Mouse (Mus musculus): ENCODE data around the gene Hoxa5. TPM values are rescaled to one million over a fixed set of nuclear protein-coding genes. Genes with fewer than 3 reads are reported as not detected.

Hoxa5 gene
- polyA plus RNA-seq, 1 experiment from 2014 or later = 8.0 TPM

DNA sequence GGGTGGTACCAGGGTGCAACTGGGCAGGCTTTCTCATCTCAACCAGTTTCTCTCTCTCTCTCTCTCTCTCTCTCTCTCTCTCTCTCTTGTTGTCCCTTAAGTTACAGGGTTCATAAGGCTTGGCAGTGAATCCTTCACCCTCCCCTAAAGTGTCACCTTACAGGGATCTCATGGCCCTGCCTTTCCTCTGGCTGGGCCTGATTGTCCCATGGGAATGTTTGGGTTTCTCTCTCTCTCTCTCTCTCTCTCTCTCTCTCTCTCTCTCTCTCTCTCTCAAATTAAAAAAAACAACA is 3.2 kb upstream of the Hoxa5 start:
- H3K36me3 ChIP-seq (ENCODE audit: control insufficient read depth, insufficient read depth, low read length) = no peaks in the 10 kb centered on the region
- peaks cover 99% of the 10 kb centered on the region for H3K27me3 ChIP-seq (replicated peaks; ENCODE audit: control insufficient read depth, insufficient read depth, low read length)
- no peak overlapping the region for H3K9ac ChIP-seq (ENCODE audit: low read depth, low read length)
- H3K9me3 ChIP-seq (ENCODE audit: control insufficient read depth, low read length) = no peaks in the 10 kb centered on the region
- DNase-seq (ENCODE audit: low spot score) = no peak
- no peak overlapping the region for H3K4me2 ChIP-seq
- no peak overlapping the region for H3K4me3 ChIP-seq (ENCODE audit: low read depth, low read length)
- H3K4me1 ChIP-seq (replicated peaks; ENCODE audit: control insufficient read depth, insufficient read depth, low read length) = no peaks in the 10 kb centered on the region; the same call in none of the 2 replicates
- no peak overlapping the region for H3K27ac ChIP-seq (ENCODE audit: low read depth, low read length)
- ATAC-seq (replicated peaks; ENCODE audit: low FRiP score) = no peak

DNA sequence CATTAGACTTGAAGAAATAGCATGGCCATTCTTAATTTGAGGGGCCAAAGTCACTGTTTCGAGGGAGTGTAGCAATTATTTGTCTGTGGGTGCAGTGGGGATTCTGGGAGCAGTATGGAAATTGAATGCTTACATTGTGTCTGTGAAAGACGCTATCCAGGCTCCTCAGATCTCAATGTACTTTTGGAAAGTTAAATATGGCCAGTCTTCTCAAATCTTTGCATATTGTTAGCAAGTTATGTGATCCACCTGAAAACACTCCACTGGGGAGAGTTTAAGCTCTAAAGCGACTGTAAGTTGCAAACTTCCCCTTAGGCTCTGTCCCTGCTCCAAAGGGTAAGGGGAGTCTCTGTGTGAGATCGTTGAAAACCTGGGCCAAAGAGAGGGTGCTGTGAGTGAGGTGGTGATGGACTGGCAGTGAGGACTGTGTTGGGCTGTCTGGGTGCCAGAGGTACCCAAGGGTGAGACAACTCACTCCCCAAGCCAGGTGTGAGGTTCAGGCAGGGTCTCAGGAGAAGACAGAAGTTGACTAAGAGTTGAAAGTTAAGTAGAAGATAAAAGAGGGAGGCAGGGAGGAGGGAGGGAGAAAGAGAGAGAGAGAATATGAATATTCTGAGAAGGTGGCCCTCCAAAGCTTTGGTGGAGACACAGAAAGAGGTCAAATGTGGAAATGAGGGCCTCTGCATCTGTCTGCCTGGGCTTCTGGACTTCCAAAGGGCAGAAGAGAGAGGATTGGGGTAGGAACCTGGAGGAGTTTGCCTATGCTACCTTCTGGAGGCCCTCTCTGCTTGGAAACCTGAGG is 2.7 kb upstream of the Hoxa5 start:
- H3K27ac ChIP-seq (ENCODE audit: low read depth, low read length) = no peak overlapping the region; the same call in 1 of the 2 replicates
- H3K27me3 ChIP-seq (replicated peaks; ENCODE audit: control insufficient read depth, insufficient read depth, low read length) = peaks cover 99% of the 10 kb centered on the region
- DNase-seq (ENCODE audit: low spot score) (no peak), ATAC-seq (replicated peaks; ENCODE audit: low FRiP score) (no peak)
- no peak overlapping the region for H3K9ac ChIP-seq (ENCODE audit: low read depth, low read length)
- H3K9me3 ChIP-seq (ENCODE audit: control insufficient read depth, low read length) = no peaks in the 10 kb centered on the region
- WGBS = 15% methylated on average over 4 of the region's 4 CpGs
- no peaks in the 10 kb centered on the region for H3K36me3 ChIP-seq (ENCODE audit: control insufficient read depth, insufficient read depth, low read length)
- no peak overlapping the region for H3K4me3 ChIP-seq (ENCODE audit: low read depth, low read length)
- no peaks in the 10 kb centered on the region; the same call in none of the 2 replicates for H3K4me1 ChIP-seq (replicated peaks; ENCODE audit: control insufficient read depth, insufficient read depth, low read length)
- H3K4me2 ChIP-seq = no peak overlapping the region

DNA sequence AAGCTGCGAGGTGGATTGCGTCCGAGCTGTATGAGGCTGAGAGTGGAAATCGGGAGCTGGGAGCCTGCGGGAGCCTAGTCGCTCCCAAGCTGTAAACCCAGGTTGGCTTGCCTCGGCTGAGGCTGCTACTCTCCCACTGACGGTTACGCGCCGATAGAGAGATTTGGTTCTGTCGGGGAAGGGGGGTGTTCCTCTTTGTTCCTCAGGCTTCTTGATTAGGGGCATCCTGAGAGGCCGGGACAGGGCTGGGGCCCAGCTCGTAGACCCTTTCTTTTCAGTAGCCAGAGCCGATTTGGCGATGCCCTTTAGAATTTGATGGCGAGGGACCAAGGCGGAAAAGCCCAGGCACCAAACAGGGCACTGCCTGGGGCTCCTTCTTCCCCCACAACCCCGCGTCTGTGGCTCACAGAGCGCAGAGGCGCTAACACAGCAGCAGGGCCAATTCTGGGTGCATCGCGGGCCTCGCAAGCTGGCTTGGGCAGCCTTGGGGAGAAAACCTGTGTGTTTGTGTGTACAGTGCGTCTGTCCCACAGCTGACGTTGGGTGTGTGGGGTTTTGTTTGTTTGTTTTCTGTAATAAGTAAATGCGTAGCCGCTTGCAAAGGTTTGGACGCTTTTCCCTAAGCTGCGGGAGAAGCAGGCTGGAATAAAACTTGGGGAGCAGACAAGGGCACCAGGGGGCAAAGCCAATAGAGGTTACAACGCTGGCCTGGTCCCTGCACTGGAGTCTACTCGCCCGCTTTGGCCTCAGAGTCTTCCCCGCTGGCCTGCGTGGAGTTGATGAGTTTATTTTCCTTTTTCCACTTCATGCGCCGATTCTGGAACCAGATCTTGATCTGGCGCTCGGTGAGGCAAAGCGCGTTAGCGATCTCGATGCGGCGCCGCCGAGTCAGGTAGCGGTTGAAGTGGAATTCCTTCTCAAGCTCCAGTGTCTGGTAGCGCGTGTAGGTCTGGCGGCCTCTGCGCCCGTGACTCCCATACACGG is 1.5 kb upstream of the Hoxa5 start:
- peaks cover 99% of the 10 kb centered on the region for H3K27me3 ChIP-seq (replicated peaks; ENCODE audit: control insufficient read depth, insufficient read depth, low read length)
- ATAC-seq (replicated peaks; ENCODE audit: low FRiP score) (no peak), DNase-seq (ENCODE audit: low spot score) (no peak)
- no peaks in the 10 kb centered on the region; the same call in 1 of the 2 replicates for H3K4me1 ChIP-seq (replicated peaks; ENCODE audit: control insufficient read depth, insufficient read depth, low read length)
- H3K36me3 ChIP-seq (ENCODE audit: control insufficient read depth, insufficient read depth, low read length) = no peaks in the 10 kb centered on the region
- H3K9me3 ChIP-seq (ENCODE audit: control insufficient read depth, low read length) = no peaks in the 10 kb centered on the region
- no peak overlapping the region; the same call in 1 of the 2 replicates for H3K27ac ChIP-seq (ENCODE audit: low read depth, low read length)
- no peak overlapping the region for H3K9ac ChIP-seq (ENCODE audit: low read depth, low read length)
- peak overlapping the region; percentile 12; the same call in 1 of the 2 replicates for H3K4me3 ChIP-seq (ENCODE audit: low read depth, low read length)
- 6% methylated on average over 55 of the region's 55 CpGs for WGBS
- H3K4me2 ChIP-seq = peak overlapping the region; percentile 73

DNA sequence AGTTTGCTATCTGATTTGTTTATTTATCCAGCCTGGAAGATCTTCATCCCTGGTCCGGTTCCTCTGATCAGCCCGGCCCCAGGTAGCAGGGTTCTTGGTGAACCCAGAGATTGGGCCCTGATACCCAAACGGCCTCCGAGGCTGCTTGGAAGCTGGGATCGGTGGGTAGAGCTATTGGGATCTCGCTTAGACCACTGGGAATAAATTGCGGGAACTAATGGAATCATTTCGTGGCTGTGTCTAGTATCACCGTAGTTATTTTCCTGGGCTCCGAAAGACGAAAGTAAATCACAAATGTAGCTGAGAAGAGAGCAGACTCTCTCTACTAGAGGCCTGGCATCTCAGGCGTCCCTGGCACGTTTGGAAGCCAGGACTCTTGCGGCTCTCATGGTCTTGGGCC is 834 bp upstream of the Hoxa5 start:
- Histone ChIP-seq H3K4me3 (ENCODE audit: low read depth, low read length) (peak overlapping the region; percentile 12; the same call in 1 of the 2 replicates), H3K36me3 (ENCODE audit: control insufficient read depth, insufficient read depth, low read length) (no peaks in the 10 kb centered on the region), H3K4me2 (peak overlapping the region; percentile 73; the same call in 1 of the 2 replicates), H3K9me3 (ENCODE audit: control insufficient read depth, low read length) (no peaks in the 10 kb centered on the region), H3K4me1 (replicated peaks; ENCODE audit: control insufficient read depth, insufficient read depth, low read length) (no peaks in the 10 kb centered on the region; the same call in 1 of the 2 replicates), H3K27me3 (replicated peaks; ENCODE audit: control insufficient read depth, insufficient read depth, low read length) (peaks cover 99% of the 10 kb centered on the region), H3K27ac (ENCODE audit: low read depth, low read length) (no peak overlapping the region; the same call in 1 of the 2 replicates), H3K9ac (ENCODE audit: low read depth, low read length) (no peak overlapping the region)
- DNase-seq (ENCODE audit: low spot score) (no peak), ATAC-seq (replicated peaks; ENCODE audit: low FRiP score) (no peak)
- WGBS = 9% methylated on average over 14 of the region's 14 CpGs

DNA sequence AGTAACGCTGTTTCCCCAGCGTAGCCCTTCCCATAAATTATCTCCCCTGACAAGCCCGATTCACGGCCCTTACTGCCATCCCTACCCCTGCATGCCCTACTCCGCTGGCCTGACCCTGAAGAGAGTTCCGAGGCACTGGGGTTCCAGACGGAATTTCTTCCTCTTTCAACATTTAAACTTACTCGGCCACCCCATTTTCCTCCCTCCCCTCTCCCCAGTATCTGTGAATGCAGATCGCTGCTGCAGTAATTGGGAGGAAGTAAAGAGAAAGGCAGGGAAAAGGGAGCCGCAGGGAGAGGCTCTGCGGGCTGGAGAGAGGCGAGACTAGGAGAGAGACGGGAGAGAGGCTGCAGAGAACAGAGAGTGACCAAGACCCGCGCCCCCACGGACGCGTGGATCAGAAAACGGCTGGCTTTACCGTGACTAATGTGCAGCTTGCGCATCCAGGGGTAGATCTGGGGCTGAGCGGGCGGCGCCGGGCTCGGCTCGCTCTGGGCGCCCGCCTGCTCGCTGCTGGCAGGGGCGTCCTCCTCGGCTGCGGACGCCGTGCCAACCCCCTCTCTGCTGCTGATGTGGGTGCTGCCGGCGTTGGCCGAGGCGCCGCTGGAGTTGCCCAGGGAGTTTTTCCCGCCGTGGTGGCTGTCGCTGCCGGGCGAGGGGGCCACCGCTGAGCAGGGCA is 877 bp downstream of the Hoxa5 start:
- H3K9me3 ChIP-seq (ENCODE audit: control insufficient read depth, low read length) = no peaks in the 10 kb centered on the region
- peak overlapping the region; percentile 65 for H3K27ac ChIP-seq (ENCODE audit: low read depth, low read length)
- H3K4me2 ChIP-seq = peak overlapping the region; percentile 73
- H3K27me3 ChIP-seq (replicated peaks; ENCODE audit: control insufficient read depth, insufficient read depth, low read length) = peaks cover 99% of the 10 kb centered on the region
- H3K4me3 ChIP-seq (ENCODE audit: low read depth, low read length) = peak overlapping the region; percentile 62
- no peaks in the 10 kb centered on the region; the same call in 1 of the 2 replicates for H3K4me1 ChIP-seq (replicated peaks; ENCODE audit: control insufficient read depth, insufficient read depth, low read length)
- no peak for DNase-seq (ENCODE audit: low spot score)
- ATAC-seq (replicated peaks; ENCODE audit: low FRiP score) = no peak
- WGBS = under 1% methylated on average over 46 of the region's 46 CpGs
- peak overlapping the region; percentile 67 for H3K9ac ChIP-seq (ENCODE audit: low read depth, low read length)
- H3K36me3 ChIP-seq (ENCODE audit: control insufficient read depth, insufficient read depth, low read length) = no peaks in the 10 kb centered on the region

DNA sequence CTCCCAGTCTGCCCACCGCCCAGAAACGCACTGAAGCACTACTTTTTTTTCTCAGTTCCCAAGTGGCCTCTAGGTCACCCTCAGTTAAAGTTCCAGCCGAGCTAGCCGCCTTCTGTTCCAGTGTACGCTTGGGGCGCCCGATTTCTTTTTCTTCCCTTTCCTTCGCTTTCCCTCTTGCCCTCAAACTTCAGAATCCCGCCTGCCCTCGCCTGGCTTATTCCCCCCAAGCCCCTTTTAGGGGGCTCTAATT is 1.3 kb downstream of the Hoxa5 start:
- peak overlapping the region; percentile 65; the same call in 1 of the 2 replicates for H3K27ac ChIP-seq (ENCODE audit: low read depth, low read length)
- no peaks in the 10 kb centered on the region; the same call in 1 of the 2 replicates for H3K4me1 ChIP-seq (replicated peaks; ENCODE audit: control insufficient read depth, insufficient read depth, low read length)
- H3K4me2 ChIP-seq = peak overlapping the region; percentile 73
- H3K9ac ChIP-seq (ENCODE audit: low read depth, low read length) = peak overlapping the region; percentile 67
- peak overlapping the region; percentile 62 for H3K4me3 ChIP-seq (ENCODE audit: low read depth, low read length)
- H3K27me3 ChIP-seq (replicated peaks; ENCODE audit: control insufficient read depth, insufficient read depth, low read length) = peaks cover 99% of the 10 kb centered on the region
- H3K36me3 ChIP-seq (ENCODE audit: control insufficient read depth, insufficient read depth, low read length) = no peaks in the 10 kb centered on the region
- DNase-seq (ENCODE audit: low spot score) (no peak), ATAC-seq (replicated peaks; ENCODE audit: low FRiP score) (no peak)
- WGBS = 1% methylated on average over 10 of the region's 10 CpGs
- H3K9me3 ChIP-seq (ENCODE audit: control insufficient read depth, low read length) = no peaks in the 10 kb centered on the region

DNA sequence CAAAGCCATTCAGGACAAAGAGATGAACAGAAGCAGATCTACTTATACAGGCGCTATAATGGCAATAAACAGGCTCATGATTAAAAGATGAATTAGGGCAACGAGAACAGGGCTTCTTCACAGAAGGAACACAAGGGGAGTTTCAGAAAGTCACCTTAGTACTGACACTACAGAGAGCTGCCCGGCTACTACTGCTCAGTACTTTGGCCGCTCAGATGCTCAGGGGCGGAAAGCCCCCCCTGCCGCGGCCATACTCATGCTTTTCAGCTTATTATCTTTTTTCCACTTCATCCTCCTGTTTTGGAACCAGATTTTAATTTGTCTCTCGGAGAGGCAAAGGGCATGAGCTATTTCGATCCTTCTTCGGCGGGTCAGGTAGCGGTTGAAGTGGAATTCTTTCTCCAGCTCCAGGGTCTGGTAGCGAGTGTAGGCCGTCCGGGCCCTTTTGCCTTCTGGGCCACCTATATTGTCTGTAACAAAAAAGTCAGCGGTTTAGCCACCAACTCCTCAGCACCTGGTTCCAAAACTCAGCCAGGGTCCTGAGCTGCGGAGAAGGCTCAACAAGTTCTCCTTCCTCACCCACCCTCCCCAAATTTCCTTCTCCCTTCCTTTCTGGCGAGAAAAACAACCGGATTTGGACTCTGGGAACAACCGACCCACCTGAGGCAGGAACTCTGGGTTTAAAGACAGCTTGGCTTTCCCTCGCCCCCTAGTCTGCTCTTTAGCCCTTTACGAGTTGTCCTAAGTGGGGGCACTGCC is 1.8 kb downstream of the Hoxa5 start:
- peak overlapping the region; percentile 62 for H3K4me3 ChIP-seq (ENCODE audit: low read depth, low read length)
- peak overlapping the region; percentile 65; the same call in 1 of the 2 replicates for H3K27ac ChIP-seq (ENCODE audit: low read depth, low read length)
- H3K36me3 ChIP-seq (ENCODE audit: control insufficient read depth, insufficient read depth, low read length) = no peaks in the 10 kb centered on the region
- H3K4me1 ChIP-seq (replicated peaks; ENCODE audit: control insufficient read depth, insufficient read depth, low read length) = no peaks in the 10 kb centered on the region; the same call in 1 of the 2 replicates
- no peak for DNase-seq (ENCODE audit: low spot score)
- no peak for ATAC-seq (replicated peaks; ENCODE audit: low FRiP score)
- peak overlapping the region; percentile 73 for H3K4me2 ChIP-seq
- no peaks in the 10 kb centered on the region for H3K9me3 ChIP-seq (ENCODE audit: control insufficient read depth, low read length)
- WGBS = 6% methylated on average over 22 of the region's 22 CpGs
- H3K27me3 ChIP-seq (replicated peaks; ENCODE audit: control insufficient read depth, insufficient read depth, low read length) = peaks cover 100% of the 10 kb centered on the region
- peak overlapping the region; percentile 67 for H3K9ac ChIP-seq (ENCODE audit: low read depth, low read length)

DNA sequence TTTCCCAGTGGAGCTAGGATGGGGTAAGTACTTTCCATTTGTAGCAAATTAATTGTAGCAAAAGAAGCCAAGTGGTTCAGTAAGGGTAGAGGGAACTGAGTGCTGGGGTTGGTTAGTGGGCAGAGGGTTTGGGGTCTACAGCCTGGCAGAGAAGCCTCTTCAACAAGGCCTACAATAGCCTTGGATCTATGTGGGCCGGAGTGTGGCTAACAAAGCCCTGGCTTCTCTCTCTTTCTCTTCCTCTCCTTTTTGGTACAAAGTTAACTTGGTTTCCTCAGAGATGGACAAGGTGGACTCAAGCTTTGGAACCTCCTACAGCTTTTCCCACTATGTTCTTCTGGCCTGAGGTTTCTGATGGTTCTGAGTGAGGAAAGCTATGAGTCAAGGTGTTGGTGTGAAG is 3.1 kb downstream of the Hoxa5 start:
- H3K27me3 ChIP-seq (replicated peaks; ENCODE audit: control insufficient read depth, insufficient read depth, low read length) = peaks cover 100% of the 10 kb centered on the region
- no peak overlapping the region; the same call in 1 of the 2 replicates for H3K9ac ChIP-seq (ENCODE audit: low read depth, low read length)
- peak overlapping the region; percentile 35 for H3K4me2 ChIP-seq
- WGBS = 36% methylated on average over 1 of the region's 1 CpGs
- H3K4me3 ChIP-seq (ENCODE audit: low read depth, low read length) = no peak overlapping the region
- no peak overlapping the region for H3K27ac ChIP-seq (ENCODE audit: low read depth, low read length)
- no peaks in the 10 kb centered on the region for H3K36me3 ChIP-seq (ENCODE audit: control insufficient read depth, insufficient read depth, low read length)
- no peak for ATAC-seq (replicated peaks; ENCODE audit: low FRiP score)
- no peak for DNase-seq (ENCODE audit: low spot score)
- no peaks in the 10 kb centered on the region for H3K9me3 ChIP-seq (ENCODE audit: control insufficient read depth, low read length)
- peaks cover 2% of the 10 kb centered on the region; the same call in 1 of the 2 replicates for H3K4me1 ChIP-seq (replicated peaks; ENCODE audit: control insufficient read depth, insufficient read depth, low read length)
